26 mouse cellular contexts compared by ENCODE assay signal in the genomic region with DNA sequence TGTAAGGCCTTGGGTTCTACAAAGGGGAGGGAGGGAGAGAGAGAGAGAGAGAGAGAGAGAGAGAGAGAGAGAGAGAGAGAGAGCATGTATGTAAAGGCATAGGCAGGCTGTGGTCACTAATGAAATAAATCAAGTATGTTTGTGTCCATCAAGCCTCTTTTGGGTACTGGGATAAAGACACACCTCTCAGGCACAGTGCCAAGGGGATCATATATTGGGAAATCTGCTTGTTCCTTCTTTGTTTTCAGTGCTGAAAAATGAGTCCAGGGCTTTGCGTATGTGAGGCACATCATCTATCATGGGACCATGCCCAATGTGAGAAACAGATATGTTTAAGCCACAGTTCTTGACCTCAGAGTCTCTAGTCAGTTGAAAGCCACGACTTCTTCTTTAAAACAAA.
DNase-seq lines count a peak whose midpoint lies in the region; ATAC-seq and TF ChIP-seq lines count a peak whose summit lies in the region.
"Had no signal": no experiment of that assay in that cellular context is flagged by ENCODE, and none has a peak within 500 bp of the region (broad histone marks: within the 10 kb centered on the region; RNA-seq: fewer than 3 reads in every experiment).

No protein-coding gene starts in this region.

- H3K27me3 ChIP-seq in liver, postnatal 0 days (ENCODE audit: insufficient read depth, low read length): no peaks in the 10 kb centered on the region
- no peaks in the 10 kb centered on the region for H3K27me3 ChIP-seq in liver, embryonic 11.5 days (replicated peaks; ENCODE audit: control insufficient read depth, insufficient read depth, low read length)
- H3K27me3 ChIP-seq: CH12.LX; embryonic facial prominence, embryonic 13.5 days; embryonic facial prominence, embryonic 15.5 days; forebrain, embryonic 12.5 days had no signal

- no peak overlapping the region for H3K4me3 ChIP-seq in liver, postnatal 0 days (ENCODE audit: low read depth, low read length)
- no peak overlapping the region for H3K4me3 ChIP-seq in liver, embryonic 11.5 days (ENCODE audit: low read depth, low read length)
- H3K4me3 ChIP-seq: embryonic facial prominence, embryonic 13.5 days; embryonic facial prominence, embryonic 15.5 days; erythroblast, embryonic 14.5 days; forebrain, embryonic 10.5 days; forebrain, embryonic 12.5 days had no signal

- H3K9ac ChIP-seq in liver, postnatal 0 days (replicated peaks): no peak overlapping the region
- H3K9ac ChIP-seq in liver, embryonic 11.5 days (ENCODE audit: low read depth, low read length): no peak overlapping the region
- H3K9ac ChIP-seq: embryonic facial prominence, embryonic 13.5 days; embryonic facial prominence, embryonic 15.5 days; forebrain, embryonic 12.5 days had no signal

- H3K27ac ChIP-seq in liver, postnatal 0 days (ENCODE audit: low read depth): 0 out of 2 replicates have a peak overlapping the region, but pooled peaks have one; percentile 45
- no peak overlapping the region for H3K27ac ChIP-seq in liver, embryonic 11.5 days (ENCODE audit: low read depth, low read length)
- H3K27ac ChIP-seq: embryonic facial prominence, embryonic 13.5 days; embryonic facial prominence, embryonic 15.5 days; forebrain, embryonic 12.5 days had no signal

- no peaks in the 10 kb centered on the region for H3K9me3 ChIP-seq in liver, postnatal 0 days (ENCODE audit: low read length)
- H3K9me3 ChIP-seq in liver, embryonic 11.5 days (ENCODE audit: control insufficient read depth, low read length): no peaks in the 10 kb centered on the region
- H3K9me3 ChIP-seq: embryonic facial prominence, embryonic 13.5 days; embryonic facial prominence, embryonic 15.5 days; forebrain, embryonic 10.5 days; forebrain, embryonic 12.5 days had no signal

- TF ChIP-seq CTCF in liver, postnatal 0 days (IDR thresholded peaks at IDR 0.05; ENCODE audit: low read depth): no peak

- TF ChIP-seq EP300 in liver, postnatal 0 days (IDR thresholded peaks at IDR 0.05; ENCODE audit: low read depth): no peak

- H3K4me2 ChIP-seq in liver, postnatal 0 days (ENCODE audit: low read depth, low read length): no peak overlapping the region
- no peak overlapping the region for H3K4me2 ChIP-seq in liver, embryonic 11.5 days
- H3K4me2 ChIP-seq: embryonic facial prominence, embryonic 13.5 days; embryonic facial prominence, embryonic 15.5 days; forebrain, embryonic 12.5 days had no signal

- DNase-seq in heart, adult 11 months: peak; percentile 23
- no peak for DNase-seq in heart, postnatal 36 days
- peak; percentile 64 for DNase-seq in liver, postnatal 0 days
- DNase-seq in liver, embryonic 11.5 days (ENCODE audit: low spot score): no peak
- DNase-seq in NIH3T3 (ENCODE audit: low read depth): peak; percentile 53
- DNase-seq: adrenal gland, adult 2 months; adrenal gland, postnatal 10 days; adrenal gland, postnatal 25 days; B cell, adult 2 months; cerebellum, adult 11 months; cerebellum, adult 18-20 months; cerebellum, adult 8-10 months; cerebellum, adult 9-11 months; cerebellum, postnatal 14 days; cerebellum, postnatal 36 days; embryo, embryonic 11 days had no signal

- no peaks in the 10 kb centered on the region for H3K36me3 ChIP-seq in liver, postnatal 0 days (replicated peaks; ENCODE audit: insufficient read depth, low read length)
- no peaks in the 10 kb centered on the region for H3K36me3 ChIP-seq in liver, embryonic 11.5 days (ENCODE audit: control insufficient read depth, insufficient read depth, low read length)
- H3K36me3 ChIP-seq: embryonic facial prominence, embryonic 13.5 days; embryonic facial prominence, embryonic 15.5 days; forebrain, embryonic 10.5 days; forebrain, embryonic 12.5 days; G1E had no signal

- intact Hi-C loops in heart, postnatal 36 days (cut with DNase I): no loop called here

- 53% methylated on average over 2 of the region's 2 CpGs for WGBS in liver, postnatal 0 days (ENCODE audit: insufficient replicate concordance)
- 66% methylated on average over 2 of the region's 2 CpGs for WGBS in liver, embryonic 11.5 days

- ATAC-seq in liver, postnatal 0 days: no peak
- ATAC-seq in liver, embryonic 11.5 days (replicated peaks; ENCODE audit: low FRiP score): no peak
- ATAC-seq: CD4-positive, CD25-positive, alpha-beta regulatory T cell, adult 4 months; forebrain, embryonic 14.5 days; forebrain, embryonic 16.5 days had no signal

- H3K4me1 ChIP-seq in liver, postnatal 0 days (ENCODE audit: insufficient read depth): peaks cover 11% of the 10 kb centered on the region; the same call in 1 of the 2 replicates
- H3K4me1 ChIP-seq in liver, embryonic 11.5 days (replicated peaks; ENCODE audit: control insufficient read depth, insufficient read depth, low read length): no peaks in the 10 kb centered on the region

Comparison
In these comparisons a context has a peak if more than half of its experiments do, and no peak if none do; other contexts are left out.
1. DNase-seq: peak in heart, adult 11 months (single experiment), liver, postnatal 0 days (single experiment) and NIH3T3 (single experiment); none in heart, postnatal 36 days (0 of 2) and liver, embryonic 11.5 days (single experiment).